Comparison of ENCODE assay signal across 19 mouse cellular contexts in genomic region chr8:123873364-123873763, GRCm38 (mm10). TPM values are rescaled to one million over a fixed set of nuclear protein-coding genes. Genes with fewer than 3 reads are reported as not detected.
"Had no signal": no experiment of that assay in that cellular context is flagged by ENCODE, and none has a peak within 500 bp of the region (broad histone marks: within the 10 kb centered on the region; RNA-seq: fewer than 3 reads in every experiment).

No protein-coding gene starts in this region.

- H3K4me1 ChIP-seq: kidney, embryonic 15.5 days; liver, embryonic 13.5 days; stomach, embryonic 15.5 days had no signal

- H3K36me3 ChIP-seq: kidney, embryonic 15.5 days; liver, embryonic 13.5 days; stomach, embryonic 15.5 days had no signal

- H3K27me3 ChIP-seq: kidney, embryonic 15.5 days; liver, embryonic 13.5 days; stomach, embryonic 15.5 days had no signal

- H3K9me3 ChIP-seq: kidney, embryonic 15.5 days; liver, embryonic 13.5 days; stomach, embryonic 15.5 days had no signal

- DNase-seq: kidney, adult 8-10 months; kidney, postnatal 10 days; kidney, postnatal 36 days; layer of hippocampus, adult 9-11 months; layer of hippocampus, postnatal 36 days; liver, embryonic 13.5 days; lung, adult 2 months; lung, postnatal 14 days; lung, postnatal 4 days; midbrain, embryonic 14.5 days; right cerebral cortex, adult 18-20 months; right cerebral cortex, postnatal 14 days; spleen, adult 18-20 months; thymus, postnatal 25 days had no signal

- H3K4me3 ChIP-seq: kidney, embryonic 15.5 days; liver, embryonic 13.5 days; stomach, embryonic 15.5 days had no signal

- H3K27ac ChIP-seq: kidney, embryonic 15.5 days; liver, embryonic 13.5 days; stomach, embryonic 15.5 days had no signal

RNA-seq across cellular contexts. Expression of gene Acta1, which starts 21.2 kb away (rescaled TPM):
- total RNA-seq: megakaryocyte progenitor cell, adult 5-6 weeks; megakaryocyte-erythroid progenitor cell, adult 5-6 weeks had no signal
- polyA plus RNA-seq: midbrain, embryonic 11.5 days had no signal
